Mouse (Mus musculus): ENCODE measurements around the gene Slc35a2. TPM values are rescaled to one million over a fixed set of nuclear protein-coding genes. Genes with fewer than 3 reads are reported as not detected.

The Slc35a2 gene
- polyA plus RNA-seq, 1 experiment from 2014 or later, result 11.2 TPM

Other genes starting within 250 kb of the Slc35a2 start
- gene Syp, start 245.6 kb upstream of the Slc35a2 start, polyA plus RNA-seq (2014; fragmentation: Nextera tagmentation; extraction: Ambion mirVana), result 10.3 and 10.9 TPM in 2 replicates
- gene Prickle3, start 226.8 kb upstream of the Slc35a2 start, polyA plus RNA-seq (2014; fragmentation: Nextera tagmentation; extraction: Ambion mirVana), result 1.1 and 2.2 TPM in 2 replicates
- 36.3 and 36.9 TPM in 2 replicates for gene Plp2, start 212.6 kb upstream of the Slc35a2 start, polyA plus RNA-seq (2014; fragmentation: Nextera tagmentation; extraction: Ambion mirVana)
- gene Magix, start 202.8 kb upstream of the Slc35a2 start, polyA plus RNA-seq (2014; fragmentation: Nextera tagmentation; extraction: Ambion mirVana), result not detected in 2 replicates
- 42.8 and 44.4 TPM in 2 replicates for gene Gpkow, start 186.9 kb upstream of the Slc35a2 start, polyA plus RNA-seq (2014; fragmentation: Nextera tagmentation; extraction: Ambion mirVana)
- gene Wdr45, start 169.7 kb upstream of the Slc35a2 start, polyA plus RNA-seq (2014; fragmentation: Nextera tagmentation; extraction: Ambion mirVana), result 12.8 and 14.1 TPM in 2 replicates
- gene Gm45208, start 161.8 kb upstream of the Slc35a2 start, polyA plus RNA-seq (2014; fragmentation: Nextera tagmentation; extraction: Ambion mirVana), result 0.22 TPM in 1 of 2 replicates, not detected in the other
- 97.5 and 106 TPM in 2 replicates for gene Praf2, start 155.6 kb upstream of the Slc35a2 start, polyA plus RNA-seq (2014; fragmentation: Nextera tagmentation; extraction: Ambion mirVana)
- gene Ccdc120, start 133.1 kb upstream of the Slc35a2 start, polyA plus RNA-seq (2014; fragmentation: Nextera tagmentation; extraction: Ambion mirVana), result 15.8 and 24.1 TPM in 2 replicates
- 19.4 and 20.6 TPM in 2 replicates for gene Tfe3, start 121.5 kb upstream of the Slc35a2 start, polyA plus RNA-seq (2014; fragmentation: Nextera tagmentation; extraction: Ambion mirVana)
- 51.7 and 52.0 TPM in 2 replicates for gene Gripap1, start 94.3 kb upstream of the Slc35a2 start, polyA plus RNA-seq (2014; fragmentation: Nextera tagmentation; extraction: Ambion mirVana)
- gene Kcnd1, start 61.7 kb upstream of the Slc35a2 start, polyA plus RNA-seq (2014; fragmentation: Nextera tagmentation; extraction: Ambion mirVana), result 0.86 and 1.1 TPM in 2 replicates
- 33.9 and 34.8 TPM in 2 replicates for gene Otud5, start 42.7 kb upstream of the Slc35a2 start, polyA plus RNA-seq (2014; fragmentation: Nextera tagmentation; extraction: Ambion mirVana)
- 13.2 and 13.3 TPM in 2 replicates for gene Pim2, start 5.8 kb upstream of the Slc35a2 start, polyA plus RNA-seq (2014; fragmentation: Nextera tagmentation; extraction: Ambion mirVana)
- gene Pqbp1, start 15.2 kb downstream of the Slc35a2 start, polyA plus RNA-seq (2014; fragmentation: Nextera tagmentation; extraction: Ambion mirVana), result 143 and 160 TPM in 2 replicates
- 163 and 179 TPM in 2 replicates for gene Timm17b, start 15.3 kb downstream of the Slc35a2 start, polyA plus RNA-seq (2014; fragmentation: Nextera tagmentation; extraction: Ambion mirVana)
- gene Gm10491, start 23.8 kb downstream of the Slc35a2 start, polyA plus RNA-seq (2014; fragmentation: Nextera tagmentation; extraction: Ambion mirVana), result not detected in 2 replicates
- not detected in 2 replicates for gene Gm10490, start 25.5 kb downstream of the Slc35a2 start, polyA plus RNA-seq (2014; fragmentation: Nextera tagmentation; extraction: Ambion mirVana)
- 21.9 and 26.9 TPM in 2 replicates for gene Pcsk1n, start 35.8 kb downstream of the Slc35a2 start, polyA plus RNA-seq (2014; fragmentation: Nextera tagmentation; extraction: Ambion mirVana)
- gene Eras, start 44.6 kb downstream of the Slc35a2 start, polyA plus RNA-seq (2014; fragmentation: Nextera tagmentation; extraction: Ambion mirVana), result not detected in 2 replicates
- 58.4 and 60.4 TPM in 2 replicates for gene Hdac6, start 63.9 kb downstream of the Slc35a2 start, polyA plus RNA-seq (2014; fragmentation: Nextera tagmentation; extraction: Ambion mirVana)
- 4.8 and 5.2 TPM in 2 replicates for gene Gata1, start 94.0 kb downstream of the Slc35a2 start, polyA plus RNA-seq (2014; fragmentation: Nextera tagmentation; extraction: Ambion mirVana)
- gene Glod5, start 134.5 kb downstream of the Slc35a2 start, polyA plus RNA-seq (2014; fragmentation: Nextera tagmentation; extraction: Ambion mirVana), result not detected in 2 replicates
- 80.8 and 82.6 TPM in 2 replicates for gene Suv39h1, start 190.7 kb downstream of the Slc35a2 start, polyA plus RNA-seq (2014; fragmentation: Nextera tagmentation; extraction: Ambion mirVana)
- gene Was, start 206.5 kb downstream of the Slc35a2 start, polyA plus RNA-seq (2014; fragmentation: Nextera tagmentation; extraction: Ambion mirVana), result 0.26 and 0.34 TPM in 2 replicates
- 21.9 and 23.4 TPM in 2 replicates for gene Wdr13, start 248.9 kb downstream of the Slc35a2 start, polyA plus RNA-seq (2014; fragmentation: Nextera tagmentation; extraction: Ambion mirVana)

All from midbrain, embryonic 11.5 days (tissue).